Mouse (Mus musculus) limb, embryonic 14.5 days (tissue): Measurements from ENCODE around the gene Ssbp3. TPM values are rescaled to one million over a fixed set of nuclear protein-coding genes. Genes with fewer than 3 reads are reported as not detected.

ENCODE experiments used
- ATAC-seq: fragments of 200-750 bp; cut with Nextera tagmentation; 2 replicates; pipeline ENCODE4 v1.8.0; 2017; ENCODE audit warnings: low read depth, moderate number of reproducible peaks, moderate TSS enrichment; ENCODE audit not compliant: low FRiP score
- DNase-seq: peaks from one replicate; pipeline ENCODE4 v3.0.0-alpha.2; 2015; ENCODE audit warnings: low spot score
- H3K27ac ChIP-seq: fragments of 300-500 bp; sonication (generic); replicated peaks from 2 replicates; pipeline ENCODE4 v1.5.1; 2014; ENCODE audit warnings: low read depth, mild to moderate bottlenecking, low read length, moderate library complexity, mixed read lengths
- H3K27me3 ChIP-seq: fragments of 300-500 bp; sonication (generic); 2 replicates; pipeline ENCODE4 v1.6.1; 2014; ENCODE audit warnings: low read length, mixed read lengths; ENCODE audit not compliant: control insufficient read depth, insufficient read depth
- H3K36me3 ChIP-seq: fragments of 300-500 bp; sonication (generic); 2 replicates; pipeline ENCODE4 v1.6.1; 2014; ENCODE audit warnings: mild to moderate bottlenecking, low read length, moderate library complexity, mixed read lengths; ENCODE audit not compliant: control insufficient read depth, insufficient read depth
- H3K4me1 ChIP-seq: fragments of 300-500 bp; sonication (generic); 2 replicates; pipeline ENCODE4 v1.6.1; 2014; ENCODE audit warnings: antibody characterized with exemption, low read length, mixed read lengths; ENCODE audit not compliant: control insufficient read depth, insufficient read depth
- H3K4me2 ChIP-seq: fragments of 300-500 bp; sonication (generic); replicated peaks from 2 replicates; pipeline ENCODE4 v1.6.1; 2014; ENCODE audit warnings: low read depth, mild to moderate bottlenecking, low read length, moderate library complexity; ENCODE audit not compliant: severe bottlenecking
- H3K4me3 ChIP-seq: fragments of 300-500 bp; sonication (generic); replicated peaks from 2 replicates; pipeline ENCODE4 v1.5.1; 2014; ENCODE audit warnings: low read length
- H3K9ac ChIP-seq: fragments of 300-500 bp; sonication (generic); 2 replicates; pipeline ENCODE4 v1.6.1; 2014; ENCODE audit warnings: mild to moderate bottlenecking, low read depth, low read length, moderate library complexity; ENCODE audit not compliant: severe bottlenecking
- H3K9me3 ChIP-seq: fragments of 300-500 bp; sonication (generic); 2 replicates; pipeline ENCODE4 v1.6.1; 2016; ENCODE audit warnings: low read length; ENCODE audit not compliant: control insufficient read depth
- POLR2A ChIP-seq: fragments of 200-500 bp; IDR thresholded peaks from 2 replicates; pipeline ENCODE4 v1.8.0; 2012; ENCODE audit warnings: inconsistent platforms, mild to moderate bottlenecking, moderate library complexity, borderline replicate concordance; ENCODE audit not compliant: insufficient read depth, insufficient read length; ENCODE audit errors: extremely low read depth
- WGBS: fragments of 180-500 bp; shearing (Covaris S2); extraction: QIAGEN DNeasy Blood & Tissue Kit; methylation state at CpG from one replicate; pipeline ENCODE4 v1.1.7; 2014; 5-methylcytosine and 5-hydroxymethylcytosine counted together
- polyA plus RNA-seq, 2 experiments: library from polyadenylated mRNA; depleted of rRNA in 1 of 2; stranded (reverse) in 1 of 2; unstranded in 1 of 2; fragments of >200 nt; fragmentation: Nextera tagmentation in 1 of 2; extraction: Ambion mirVana in 1 of 2; gene quantifications; 2 replicates each; pipeline versions ENCODE4 v1.2.1 to v1.2.3; 2012 to 2014

Ssbp3 gene
- polyA plus RNA-seq, 2 experiments = 94.3 to 191 TPM

GRCm38 (mm10) chr4:106939223-106939918 lies 28.9 kb downstream of the Ssbp3 start:
- Histone ChIP-seq H3K4me2 (peak overlapping the region; percentile 5; the same call in 1 of the 2 replicates), H3K27me3 (no peaks in the 10 kb centered on the region), H3K9me3 (no peaks in the 10 kb centered on the region), H3K36me3 (peaks cover 40% of the 10 kb centered on the region), H3K4me1 (peaks cover 48% of the 10 kb centered on the region), H3K27ac (peak overlapping the region; percentile 46; the same call in 1 of the 2 replicates), H3K4me3 (no peak overlapping the region), H3K9ac (no peak overlapping the region; the same call in 1 of the 2 replicates)
- WGBS = 16% methylated on average over 6 of the region's 6 CpGs
- TF ChIP-seq POLR2A = no peak
- ATAC-seq = no peak
- peak; percentile 37 for DNase-seq

- H3K36me3 ChIP-seq = peaks cover 37% of the 10 kb centered on the region
- ATAC-seq (no peak), DNase-seq (no peak)
- H3K9me3 ChIP-seq = no peaks in the 10 kb centered on the region
- 56% methylated on average over 4 of the region's 4 CpGs for WGBS
- H3K27me3 ChIP-seq = no peaks in the 10 kb centered on the region
- peak overlapping the region; percentile 46; the same call in 1 of the 2 replicates for H3K27ac ChIP-seq
- H3K4me3 ChIP-seq = no peak overlapping the region
- H3K9ac ChIP-seq = no peak overlapping the region
- H3K4me1 ChIP-seq = peaks cover 48% of the 10 kb centered on the region
- H3K4me2 ChIP-seq = no peak overlapping the region
- TF ChIP-seq POLR2A = no peak
Observed at GRCm38 (mm10) chr4:106939919-106940227, 29.4 kb downstream of the Ssbp3 start.

GRCm38 (mm10) chr4:106940945-106941344 lies 30.4 kb downstream of the Ssbp3 start:
- peaks cover 40% of the 10 kb centered on the region for H3K4me1 ChIP-seq
- 66% methylated on average over 6 of the region's 6 CpGs for WGBS

GRCm38 (mm10) chr4:106941475-106941874 lies 31.0 kb downstream of the Ssbp3 start:
- ATAC-seq (no peak), DNase-seq (no peak)
- no peak overlapping the region for H3K4me2 ChIP-seq
- H3K4me3 ChIP-seq = no peak overlapping the region
- no peak overlapping the region for H3K9ac ChIP-seq
- no peak for TF ChIP-seq POLR2A
- no peaks in the 10 kb centered on the region for H3K9me3 ChIP-seq
- H3K27ac ChIP-seq = no peak overlapping the region
- H3K27me3 ChIP-seq = no peaks in the 10 kb centered on the region
- H3K4me1 ChIP-seq = peaks cover 42% of the 10 kb centered on the region
- peaks cover 21% of the 10 kb centered on the region for H3K36me3 ChIP-seq

More at GRCm38 (mm10) chr4:106940945-106941344, 30.4 kb downstream of the Ssbp3 start:
- DNase-seq = no peak
- peaks cover 26% of the 10 kb centered on the region for H3K36me3 ChIP-seq
- H3K4me2 ChIP-seq = no peak overlapping the region
- no peaks in the 10 kb centered on the region for H3K9me3 ChIP-seq
- TF ChIP-seq POLR2A = no peak
- no peaks in the 10 kb centered on the region for H3K27me3 ChIP-seq
- no peak overlapping the region for H3K9ac ChIP-seq
- H3K4me3 ChIP-seq = no peak overlapping the region
- no peak for ATAC-seq
- H3K27ac ChIP-seq = no peak overlapping the region

- peaks cover 14% of the 10 kb centered on the region; the same call in 1 of the 2 replicates for H3K36me3 ChIP-seq
- no peak for TF ChIP-seq POLR2A
- WGBS = 74% methylated on average over 4 of the region's 4 CpGs
Observed at GRCm38 (mm10) chr4:106942491-106942890, 32.0 kb downstream of the Ssbp3 start.

More at GRCm38 (mm10) chr4:106942491-106942890, 32.0 kb downstream of the Ssbp3 start:
- H3K27me3 ChIP-seq = no peaks in the 10 kb centered on the region
- H3K9me3 ChIP-seq = no peaks in the 10 kb centered on the region
- ATAC-seq (no peak), DNase-seq (no peak)
- no peak overlapping the region for H3K4me3 ChIP-seq
- H3K4me2 ChIP-seq = no peak overlapping the region
- H3K4me1 ChIP-seq = peaks cover 41% of the 10 kb centered on the region
- no peak overlapping the region for H3K9ac ChIP-seq
- no peak overlapping the region for H3K27ac ChIP-seq
